ENCODE assay signal across 13 mouse cellular contexts in the genomic region with DNA sequence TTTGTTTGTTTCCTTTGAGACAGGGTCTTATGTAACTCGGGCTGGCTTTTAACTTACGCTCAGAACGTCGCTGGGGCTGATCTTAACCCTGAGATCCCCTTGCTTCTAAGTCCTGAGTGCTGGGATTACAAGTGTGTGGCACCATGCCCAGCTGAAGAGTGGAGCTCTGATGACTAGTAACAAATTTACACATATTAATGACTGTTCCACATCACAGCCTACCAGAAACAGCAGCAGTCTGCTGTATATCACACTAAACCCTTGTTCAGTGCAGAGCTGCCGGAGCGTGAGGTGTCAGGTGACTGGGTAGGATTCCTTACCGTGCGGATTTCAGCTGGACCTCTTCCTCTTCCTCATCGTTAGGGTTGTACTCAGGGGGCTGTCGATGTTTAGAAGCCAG. TPM values are rescaled to one million over a fixed set of nuclear protein-coding genes. Genes with fewer than 3 reads are reported as not detected.
"Had no signal": no experiment of that assay in that cellular context is flagged by ENCODE, and none has a peak within 500 bp of the region (broad histone marks: within the 10 kb centered on the region; RNA-seq: fewer than 3 reads in every experiment).

No protein-coding gene starts in this region.

- H3K4me2 ChIP-seq: liver, embryonic 11.5 days; liver, embryonic 15.5 days; midbrain, embryonic 13.5 days; neural tube, embryonic 15.5 days had no signal

- H3K27ac ChIP-seq: hindbrain, postnatal 0 days; left cerebral cortex, adult 2 months; limb, embryonic 10.5 days; liver, embryonic 15.5 days; midbrain, embryonic 13.5 days; neural tube, embryonic 15.5 days; stomach, postnatal 0 days had no signal

- H3K4me3 ChIP-seq: left cerebral cortex, adult 2 months; limb, embryonic 10.5 days; liver, embryonic 15.5 days; midbrain, embryonic 13.5 days; neural tube, embryonic 15.5 days had no signal

- H3K4me1 ChIP-seq: limb, embryonic 10.5 days; liver, embryonic 15.5 days; midbrain, embryonic 13.5 days; neural tube, embryonic 15.5 days had no signal

- DNase-seq: lung, adult 2 months; lung, postnatal 10 days; right cerebral cortex, adult 18-20 months; thymus, postnatal 4 days had no signal

- H3K27me3 ChIP-seq: liver, embryonic 15.5 days; midbrain, embryonic 13.5 days; neural tube, embryonic 15.5 days had no signal

- ATAC-seq: hindbrain, postnatal 0 days; midbrain, embryonic 13.5 days had no signal

- H3K9ac ChIP-seq: liver, embryonic 15.5 days; midbrain, embryonic 13.5 days; neural tube, embryonic 15.5 days had no signal

- H3K9me3 ChIP-seq: limb, embryonic 10.5 days; liver, embryonic 15.5 days; midbrain, embryonic 13.5 days; neural tube, embryonic 15.5 days had no signal

RNA-seq across cellular contexts. Expression of a gene that starts 7.4 kb away (rescaled TPM):
- polyA plus RNA-seq: limb, embryonic 10.5 days; midbrain, embryonic 13.5 days; neural tube, embryonic 11.5 days had no signal
